Mouse (Mus musculus): Measurements from ENCODE around the gene Slco1a4. TPM values are rescaled to one million over a fixed set of nuclear protein-coding genes. Genes with fewer than 3 reads are reported as not detected.

Slco1a4 gene
- polyA plus RNA-seq (2012), result not detected in 2 replicates

GRCm38 (mm10) chr6:141856085-141856484 is at the start of gene Slco1a4:
Gene Slco1a4 (minus strand): TSS chr6:141856199.

GRCm38 (mm10) chr6:141773710-141774109 is 82.3 kb downstream of the Slco1a4 start, which contains the start of gene Gm5724:
Gene Gm5724 (minus strand): TSS chr6:141773810.

Other genes with a start within 250 kb of the Slco1a4 start
- gene Slco1b2, start 226.7 kb downstream of the Slco1a4 start, polyA plus RNA-seq (2012), result not detected in 2 replicates
- not detected in 2 replicates for gene Gm5724, start 82.4 kb downstream of the Slco1a4 start, polyA plus RNA-seq (2012)
- gene Slco1a1, start 90.8 kb upstream of the Slco1a4 start, polyA plus RNA-seq (2012), result not detected in 2 replicates
- gene Gm6614, start 155.2 kb upstream of the Slco1a4 start, polyA plus RNA-seq (2012), result 0.04 TPM in 1 of 2 replicates, not detected in the other